Mouse (Mus musculus) liver, adult 2 months (tissue): ENCODE results near the gene Naa40.

Source experiments
- CTCF ChIP-seq: fragments of 200-500 bp; IDR thresholded peaks from 2 replicates; pipeline ENCODE4 v1.5.1; 2011; ENCODE audit warnings: low read depth, low read length, control low read depth
- POLR2A ChIP-seq: fragments of 200-500 bp; IDR thresholded peaks from 2 replicates; pipeline ENCODE4 v1.6.1; 2011; ENCODE audit warnings: low read length, control low read depth; ENCODE audit not compliant: insufficient read depth; ENCODE audit errors: extremely low read depth

- TF ChIP-seq CTCF (no peak), POLR2A (no peak)
Measured at GRCm38 (mm10) chr19:7276796-7277195, 35.8 kb upstream of the Naa40 start.
